Mouse (Mus musculus): ENCODE measurements around the gene Dock2. TPM values are rescaled to one million over a fixed set of nuclear protein-coding genes. Genes with fewer than 3 reads are reported as not detected.

Dock2 gene
- total RNA-seq, 2 experiments from 2014 or later = 3.5 to 4.1 TPM

- no peak for DNase-seq (ENCODE audit: low spot score in 2 of 2)
Observed at GRCm38 (mm10) chr11:34770666-34771065, 13.0 kb downstream of the Dock2 start.

- DNase-seq (ENCODE audit: low spot score in 2 of 2) = no peak
Observed at GRCm38 (mm10) chr11:34769946-34770345, 13.7 kb downstream of the Dock2 start.

- DNase-seq (ENCODE audit: low spot score in 2 of 2) = no peak
Observed at GRCm38 (mm10) chr11:34769396-34769795, 14.3 kb downstream of the Dock2 start.

GRCm38 (mm10) chr11:34763739-34764361 lies 19.8 kb downstream of the Dock2 start:
- DNase-seq (ENCODE audit: low spot score in 2 of 2) = no peak

- no peak for DNase-seq (ENCODE audit: low spot score in 2 of 2)
Observed at GRCm38 (mm10) chr11:34762570-34763127, 21.0 kb downstream of the Dock2 start.

- DNase-seq (ENCODE audit: low spot score in 2 of 2) = no peak
Observed at GRCm38 (mm10) chr11:34762125-34762524, 21.6 kb downstream of the Dock2 start.

GRCm38 (mm10) chr11:34759582-34759981 lies 24.1 kb downstream of the Dock2 start:
- no peak for DNase-seq (ENCODE audit: low spot score in 2 of 2)

GRCm38 (mm10) chr11:34741081-34741480 lies 42.6 kb downstream of the Dock2 start:
- DNase-seq (ENCODE audit: low spot score in 2 of 2) = no peak

GRCm38 (mm10) chr11:34739816-34740215 lies 43.9 kb downstream of the Dock2 start:
- no peak for DNase-seq (ENCODE audit: low spot score in 2 of 2)

- no peak for DNase-seq (ENCODE audit: low spot score in 2 of 2)
Observed at GRCm38 (mm10) chr11:34738945-34739344, 44.7 kb downstream of the Dock2 start.

- no peak for DNase-seq (ENCODE audit: low spot score in 2 of 2)
Observed at GRCm38 (mm10) chr11:34737193-34737592, 46.5 kb downstream of the Dock2 start.

- DNase-seq (ENCODE audit: low spot score in 2 of 2) = no peak
Observed at GRCm38 (mm10) chr11:34734033-34734432, 49.7 kb downstream of the Dock2 start.

- DNase-seq (ENCODE audit: low spot score in 2 of 2) = no peak
Observed at GRCm38 (mm10) chr11:34727467-34727866, 56.2 kb downstream of the Dock2 start.

- DNase-seq (ENCODE audit: low spot score in 2 of 2) = no peak
Observed at GRCm38 (mm10) chr11:34726699-34727347, 56.9 kb downstream of the Dock2 start.

GRCm38 (mm10) chr11:34713360-34713759 lies 70.3 kb downstream of the Dock2 start:
- no peak for DNase-seq (ENCODE audit: low spot score in 2 of 2)

- peak in 1 of 2 experiments; percentile 16 for DNase-seq (ENCODE audit: low spot score in 2 of 2)
Observed at GRCm38 (mm10) chr11:34708278-34708677, 75.4 kb downstream of the Dock2 start.

- DNase-seq (ENCODE audit: low spot score in 2 of 2) = no peak
Observed at GRCm38 (mm10) chr11:34707360-34707759, 76.3 kb downstream of the Dock2 start.

GRCm38 (mm10) chr11:34705108-34705446 lies 78.6 kb downstream of the Dock2 start:
- DNase-seq (ENCODE audit: low spot score in 2 of 2) = no peak

- DNase-seq (ENCODE audit: low spot score in 2 of 2) = no peak
Observed at GRCm38 (mm10) chr11:34704384-34705107, 79.1 kb downstream of the Dock2 start.

GRCm38 (mm10) chr11:34703851-34704250 lies 79.8 kb downstream of the Dock2 start:
- DNase-seq (ENCODE audit: low spot score in 2 of 2) = no peak

GRCm38 (mm10) chr11:34681790-34682189 lies 101.9 kb downstream of the Dock2 start:
- no peak for DNase-seq (ENCODE audit: low spot score in 2 of 2)

- DNase-seq (ENCODE audit: low spot score in 2 of 2) = no peak
Observed at GRCm38 (mm10) chr11:34544631-34545030, 239.1 kb downstream of the Dock2 start.
